Mouse (Mus musculus) A20 (cell line): ENCODE measurements around the gene Abhd4.
"Not testable (repeated sequence)": the region's sequence is repeated elsewhere in the genome, so short reads cannot be mapped to it uniquely, and the experiment has no call there.

Experiments
- DNase-seq: peaks from one replicate; pipeline ENCODE4 v3.0.0-alpha.2; 2011; ENCODE audit warnings: low read depth, low spot score

Abhd4 gene

GRCm38 (mm10) chr14:54223315-54224063 is 30.5 kb upstream of the Abhd4 start:
- DNase-seq: no peak

DNA sequence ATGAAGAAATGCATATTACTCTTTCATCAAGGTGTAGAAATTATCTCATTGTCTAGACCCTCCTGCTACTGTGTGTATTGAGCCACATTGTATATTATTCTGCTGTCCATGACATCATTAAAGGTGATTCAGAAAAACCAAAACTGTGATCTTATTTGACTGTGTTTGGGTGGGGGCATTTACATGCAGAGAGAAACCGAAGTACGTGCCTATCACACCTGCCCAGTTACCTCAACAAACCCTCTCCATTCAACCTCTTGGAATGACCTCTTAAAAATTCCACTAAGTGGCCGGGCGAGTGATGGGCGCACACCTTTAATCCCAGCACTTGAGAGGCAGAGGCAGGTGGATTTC is 29.9 kb upstream of the Abhd4 start:
- DNase-seq: no peak

DNA sequence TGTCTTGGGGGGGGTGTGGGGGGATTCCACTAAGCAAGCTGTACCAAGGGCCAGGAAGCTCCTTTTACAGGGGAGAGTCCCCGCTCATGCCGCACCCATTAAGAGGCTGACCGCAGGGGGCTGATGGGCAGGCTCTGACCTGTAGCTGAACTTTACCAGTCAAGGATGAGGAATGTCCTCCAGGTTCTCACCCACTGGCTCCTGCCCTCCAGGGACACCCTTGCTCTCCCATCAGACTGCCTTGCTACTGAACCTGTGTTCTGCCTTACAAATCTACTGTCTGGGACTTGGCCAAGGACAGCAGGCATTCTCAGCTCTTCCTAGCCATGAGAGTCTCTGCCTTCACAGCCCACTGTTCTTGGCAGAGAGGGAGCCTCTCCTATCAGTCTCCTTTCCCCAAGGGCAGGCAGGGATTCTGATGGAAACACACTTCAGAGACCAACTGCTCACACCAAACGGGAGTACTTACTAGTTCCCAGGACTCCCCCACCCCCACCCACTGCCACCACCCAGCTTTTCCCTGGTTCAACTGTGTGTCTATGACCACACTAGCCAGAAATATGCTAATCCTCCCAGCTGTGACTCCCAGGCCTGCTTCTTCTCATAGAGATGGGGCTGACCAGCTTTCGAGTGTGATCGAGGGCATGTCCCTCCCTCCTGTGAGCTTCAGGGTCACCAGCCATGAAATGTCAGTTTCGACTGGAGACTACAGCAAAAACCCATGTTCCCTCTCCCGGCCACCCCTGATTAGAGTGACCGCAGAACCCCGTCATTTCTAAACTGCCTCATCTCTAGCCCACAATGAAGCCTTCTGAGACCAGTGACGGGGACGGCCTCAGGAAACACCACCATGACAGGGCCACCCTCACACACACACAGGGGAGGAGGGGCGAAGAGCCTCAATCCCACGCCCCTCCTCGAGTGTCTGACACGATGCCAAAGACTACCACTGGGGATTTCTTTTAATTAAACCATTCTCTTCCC is 29.2 kb upstream of the Abhd4 start:
- no peak for DNase-seq

GRCm38 (mm10) chr14:54225725-54226124 is 28.3 kb upstream of the Abhd4 start:
- DNase-seq: no peak

GRCm38 (mm10) chr14:54226911-54227811 is 26.8 kb upstream of the Abhd4 start:
- peak; percentile 86 for DNase-seq

GRCm38 (mm10) chr14:54227911-54228451 is 26.0 kb upstream of the Abhd4 start:
- DNase-seq: peak; percentile 86

DNA sequence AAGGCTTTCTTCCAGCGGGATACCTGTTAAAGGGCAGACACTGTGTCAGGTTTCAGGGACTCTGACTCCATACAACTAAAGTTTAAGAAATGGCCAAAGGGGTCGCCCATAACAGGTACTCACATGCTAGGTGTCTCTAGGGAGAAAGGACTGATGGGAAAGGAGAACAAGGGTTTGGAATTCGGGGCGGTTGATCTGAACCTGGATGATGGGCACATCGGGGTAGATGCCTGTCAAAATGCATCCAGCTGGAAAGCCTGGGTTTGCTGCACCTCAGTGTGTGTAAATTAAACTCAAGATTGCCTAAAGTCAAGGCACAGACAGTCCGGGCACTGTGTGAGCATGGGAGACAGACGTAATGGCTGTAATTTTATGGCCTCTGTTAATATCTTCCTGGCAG is 25.5 kb upstream of the Abhd4 start:
- DNase-seq: no peak

DNA sequence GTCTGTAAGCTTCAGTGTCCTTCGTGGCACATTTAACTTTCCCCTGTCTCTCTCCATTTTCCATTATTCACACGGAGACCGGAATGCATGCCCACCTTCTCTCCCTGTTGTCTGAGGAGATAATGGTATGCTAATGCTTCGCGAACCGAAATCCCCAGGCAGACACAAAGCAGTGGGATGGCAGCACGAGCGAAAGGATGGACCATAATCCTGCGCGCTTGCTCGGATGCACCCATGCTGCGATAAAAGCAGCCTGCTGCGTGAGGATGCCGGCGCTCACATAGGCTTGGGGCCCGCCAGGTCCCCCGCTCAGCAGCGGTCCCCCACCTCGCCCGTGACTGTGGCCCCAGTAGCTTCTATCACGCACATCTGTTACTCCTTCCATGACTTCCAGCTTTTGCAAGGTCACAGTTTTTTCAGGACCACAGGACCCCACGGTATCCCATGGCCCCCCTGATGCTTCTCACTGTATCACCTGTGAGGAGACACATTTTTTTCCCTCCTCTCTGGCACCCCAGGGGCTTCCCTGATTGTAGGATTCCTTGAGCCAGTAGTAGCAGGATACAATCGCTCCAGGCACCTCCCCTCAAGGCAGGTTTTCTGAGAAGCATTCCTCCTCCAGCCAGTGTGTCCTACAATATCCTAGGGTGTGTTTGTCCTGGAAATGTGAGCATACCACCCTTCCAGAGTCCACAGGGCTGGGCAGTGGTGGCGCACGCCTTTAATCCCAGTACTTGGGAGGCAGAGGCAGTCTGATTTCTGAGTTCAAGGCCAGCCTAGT is 24.9 kb upstream of the Abhd4 start:
- no peak for DNase-seq

- DNase-seq: not testable (repeated sequence)
These were observed 24.1 kb upstream of the Abhd4 start for GRCm38 (mm10) chr14:54229849-54230248.

GRCm38 (mm10) chr14:54230638-54231150 is 23.3 kb upstream of the Abhd4 start:
- peak; percentile 84 for DNase-seq

DNA sequence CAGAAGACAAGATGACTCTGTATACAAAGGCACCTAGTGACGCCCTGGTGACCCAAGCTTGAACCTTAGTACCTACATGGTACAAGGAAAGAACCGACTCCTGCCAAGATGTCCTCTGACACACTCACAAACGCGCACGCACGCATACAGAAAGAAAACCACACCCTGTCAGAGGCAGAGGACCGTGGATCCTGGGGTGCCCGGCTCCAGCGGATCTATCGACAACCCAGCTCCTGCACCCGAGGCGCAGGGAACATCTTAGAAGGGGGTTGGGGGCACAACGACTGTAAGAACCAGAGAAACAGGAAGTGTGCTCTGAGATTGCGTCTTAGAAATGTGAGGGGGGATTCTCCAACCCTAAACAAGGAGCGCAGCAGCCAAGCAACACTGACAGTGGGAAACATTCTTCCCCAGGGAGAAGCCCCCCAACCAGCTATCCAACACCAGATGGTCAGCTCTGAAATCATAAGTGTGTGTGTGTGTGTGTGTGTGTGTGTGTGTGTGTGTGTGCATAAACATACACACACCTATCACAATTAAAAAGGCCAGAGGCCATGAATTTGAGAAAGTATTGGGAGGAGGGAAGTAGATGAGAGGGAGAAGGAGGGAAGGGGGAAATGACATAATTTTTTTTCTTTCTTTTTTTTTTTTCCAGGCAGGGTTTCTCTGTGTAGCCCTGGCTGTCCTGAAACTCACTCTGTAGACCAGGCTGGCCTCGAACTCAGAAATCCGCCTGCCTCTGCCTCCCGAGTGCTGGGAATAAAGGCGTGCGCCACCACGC is 22.6 kb upstream of the Abhd4 start:
- DNase-seq: peak; percentile 90

- DNase-seq: peak; percentile 52
These were observed 21.8 kb upstream of the Abhd4 start for GRCm38 (mm10) chr14:54232143-54232542.

- peak; percentile 88 for DNase-seq
These were observed 21.0 kb upstream of the Abhd4 start for GRCm38 (mm10) chr14:54232811-54233558.

GRCm38 (mm10) chr14:54233559-54234143 is 20.3 kb upstream of the Abhd4 start:
- peak; percentile 22 for DNase-seq

DNA sequence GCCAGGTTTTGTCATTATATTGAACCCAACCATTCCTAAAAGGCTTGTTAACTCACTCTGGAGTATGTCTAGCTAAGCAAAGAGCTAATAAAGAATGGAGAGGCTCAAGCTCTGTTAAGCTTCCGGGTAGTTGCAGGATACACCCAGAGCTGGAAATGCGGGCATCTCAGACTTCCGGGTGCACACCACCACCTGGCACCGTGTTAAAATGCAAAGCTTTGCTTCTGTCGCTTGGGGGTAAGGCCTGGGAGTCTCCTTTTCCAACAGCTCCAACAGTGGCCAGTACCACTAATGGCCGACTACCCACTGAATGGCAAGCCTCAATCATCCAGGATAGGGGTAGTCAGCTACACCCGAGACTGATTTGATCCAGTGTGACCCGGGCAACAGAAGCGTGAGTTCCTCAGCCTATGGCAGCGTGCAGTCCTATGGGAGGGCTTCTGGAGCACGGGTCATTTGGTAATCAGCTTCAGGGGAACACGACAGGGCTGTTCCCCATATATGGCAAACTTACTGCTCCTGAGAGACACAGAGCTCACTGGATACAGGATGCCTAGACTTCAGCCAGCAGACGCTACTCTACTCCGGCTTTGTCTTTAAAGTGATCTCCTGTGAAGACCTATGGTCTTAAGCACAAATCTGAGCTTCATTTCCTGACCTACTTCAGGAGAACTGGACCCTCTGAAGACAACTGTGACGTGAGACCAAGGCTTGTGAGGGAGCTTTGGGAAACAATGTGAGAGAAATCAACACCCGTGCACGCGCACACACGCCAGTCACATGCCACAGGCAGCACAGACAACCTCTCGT is 19.6 kb upstream of the Abhd4 start:
- no peak for DNase-seq

DNA sequence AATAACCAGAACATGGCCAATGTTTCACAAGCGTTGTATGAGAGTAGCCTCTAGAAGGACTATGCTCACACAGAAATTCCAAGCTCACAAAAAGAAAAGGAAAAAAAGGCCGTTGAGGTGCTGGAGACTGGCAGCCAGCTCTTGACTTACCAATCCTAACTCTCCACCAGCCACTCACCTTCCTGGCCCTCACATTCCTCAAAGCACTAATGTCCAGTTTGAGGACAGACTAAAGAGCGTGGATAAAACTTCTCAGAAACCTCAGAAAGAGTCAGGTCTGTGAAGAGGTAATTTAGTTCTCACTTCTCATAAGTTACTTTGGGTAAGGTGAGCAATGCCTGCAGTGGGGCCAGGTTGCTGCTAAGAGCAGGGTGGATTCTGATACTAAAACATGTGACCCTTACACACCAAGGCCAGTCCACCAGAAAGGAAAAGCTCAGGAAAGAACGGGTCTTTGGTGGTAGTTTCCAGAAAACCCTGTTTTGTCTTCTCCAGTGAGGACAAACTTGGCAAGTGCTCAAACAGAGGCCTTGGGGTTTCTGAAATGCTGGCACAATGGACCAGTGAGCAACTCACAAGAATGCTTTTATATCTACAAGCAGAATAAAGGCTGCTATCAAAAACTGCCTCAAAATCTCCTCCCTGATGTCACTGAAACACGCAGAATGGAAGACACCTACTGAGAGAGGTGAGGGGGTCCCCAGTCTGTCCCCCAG is 18.0 kb upstream of the Abhd4 start:
- no peak for DNase-seq

- no peak for DNase-seq
These were observed 17.1 kb upstream of the Abhd4 start for GRCm38 (mm10) chr14:54236881-54237280.
